Mouse (Mus musculus): ENCODE measurements at regions not wholly inside any gene's neighbourhood (a gene's known extent, or its start where the extent isn't known, plus 50 kb on each side); places are given as distances from the start of the nearest gene placed in this dataset.

DNA sequence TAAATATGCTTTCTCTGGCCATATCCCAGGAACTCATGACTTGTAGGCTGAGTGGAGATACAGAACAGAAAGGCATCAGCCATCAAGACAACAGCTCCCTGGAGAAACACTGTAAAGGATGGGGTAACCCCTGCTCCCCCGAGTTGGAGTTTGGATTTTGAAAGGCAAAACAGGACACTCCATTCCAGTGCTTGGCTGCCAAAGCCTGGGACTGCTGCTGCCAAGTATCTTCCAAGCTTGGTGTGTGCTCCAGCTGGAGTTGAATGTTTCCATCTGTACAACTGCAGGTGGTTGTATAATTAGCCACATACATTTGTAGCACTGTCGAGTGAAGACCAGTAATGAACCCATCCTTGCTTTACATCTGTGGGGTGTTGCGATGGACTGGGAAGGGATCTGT, 62.1 kb downstream of the 4933412E24Rik start:
- DNase-seq (ENCODE audit: inconsistent age in 2 of 2, low spot score in 1 of 2) = no peak

- no peak for DNase-seq (ENCODE audit: inconsistent age in 2 of 2, low spot score in 1 of 2)
Observed at GRCm38 (mm10) chr15:59953857-59954256, 62.6 kb downstream of the 4933412E24Rik start.

GRCm38 (mm10) chr15:59950617-59951216, 65.7 kb downstream of the 4933412E24Rik start:
- peak; percentile 5 to 49 for DNase-seq (ENCODE audit: inconsistent age in 2 of 2, low spot score in 1 of 2)

DNA sequence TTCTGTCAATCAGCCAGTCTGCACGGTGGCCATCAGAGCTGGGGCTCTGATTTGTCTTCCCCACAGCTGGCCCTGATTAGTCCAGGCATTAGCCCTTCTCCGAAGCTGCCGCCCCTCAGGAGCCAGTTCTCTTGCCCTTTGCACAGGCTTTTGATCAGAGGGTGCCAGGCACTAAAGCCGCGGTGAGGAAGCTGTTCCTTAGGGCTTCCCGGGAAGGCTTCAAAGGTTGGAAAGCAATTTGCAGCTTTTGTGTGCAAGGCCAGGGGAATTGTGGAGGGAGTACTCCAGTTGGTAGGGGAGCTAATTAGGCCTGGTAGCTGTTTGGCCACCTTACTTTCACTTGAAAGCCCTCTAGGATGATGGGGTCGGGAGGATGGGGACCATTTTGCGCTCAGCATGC, 71.2 kb downstream of the 4933412E24Rik start:
- no peak for DNase-seq (ENCODE audit: inconsistent age in 2 of 2, low spot score in 1 of 2)

GRCm38 (mm10) chr15:59936486-59936885, 79.9 kb downstream of the 4933412E24Rik start:
- peak in 1 of 2 experiments; percentile 21 for DNase-seq (ENCODE audit: inconsistent age in 2 of 2, low spot score in 1 of 2)

- no peak for DNase-seq (ENCODE audit: inconsistent age in 2 of 2, low spot score in 1 of 2)
Observed at GRCm38 (mm10) chr15:59913860-59914259, 102.6 kb downstream of the 4933412E24Rik start.

DNA sequence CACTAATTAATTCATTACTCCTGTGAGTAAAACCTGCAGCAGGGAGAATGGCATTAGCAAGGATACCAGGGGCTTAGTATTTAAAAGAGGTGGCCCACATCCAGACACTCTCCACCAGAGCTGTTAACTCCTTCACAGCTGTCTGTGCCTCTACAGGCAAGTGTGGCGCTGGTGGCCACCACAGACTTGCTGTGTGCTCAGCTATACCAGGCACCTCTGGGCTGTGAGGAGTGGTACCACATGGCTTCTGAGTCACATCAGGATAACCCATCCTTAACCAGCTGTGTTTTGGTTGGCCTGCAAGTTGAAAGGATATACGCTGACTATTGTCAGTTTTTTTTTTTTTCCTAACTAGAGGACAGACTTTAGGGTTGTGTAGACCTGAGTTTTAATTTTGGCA, 108.1 kb downstream of the 4933412E24Rik start:
- no peak for DNase-seq (ENCODE audit: inconsistent age in 2 of 2, low spot score in 1 of 2)

GRCm38 (mm10) chr15:59905832-59906797, 110.3 kb downstream of the 4933412E24Rik start:
- peak in 1 of 2 experiments; percentile 59 for DNase-seq (ENCODE audit: inconsistent age in 2 of 2, low spot score in 1 of 2)

- DNase-seq (ENCODE audit: inconsistent age in 2 of 2, low spot score in 1 of 2) = no peak
Observed at GRCm38 (mm10) chr15:59904741-59905140, 111.7 kb downstream of the 4933412E24Rik start.

DNA sequence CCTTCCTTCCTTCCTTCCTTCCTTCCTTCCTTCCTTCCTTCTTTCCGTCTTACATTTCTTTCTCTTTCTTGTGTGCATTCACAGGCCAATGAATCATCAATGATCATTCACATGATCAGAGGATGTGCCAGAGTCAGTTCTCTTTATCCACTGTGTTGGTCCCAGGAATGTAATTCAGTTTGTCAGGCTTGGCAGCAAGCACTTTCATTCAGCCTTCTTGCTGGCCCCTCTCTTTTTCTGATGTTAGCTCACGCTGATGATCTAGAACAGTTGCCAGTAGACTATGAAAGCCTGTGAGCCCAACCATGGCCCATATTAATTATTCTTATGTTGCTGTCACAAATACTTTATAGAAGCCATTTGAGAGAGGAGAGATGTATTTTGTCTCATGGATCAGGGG, 127.4 kb downstream of the 4933412E24Rik start:
- DNase-seq (ENCODE audit: inconsistent age in 2 of 2, low spot score in 1 of 2) = no peak

DNA sequence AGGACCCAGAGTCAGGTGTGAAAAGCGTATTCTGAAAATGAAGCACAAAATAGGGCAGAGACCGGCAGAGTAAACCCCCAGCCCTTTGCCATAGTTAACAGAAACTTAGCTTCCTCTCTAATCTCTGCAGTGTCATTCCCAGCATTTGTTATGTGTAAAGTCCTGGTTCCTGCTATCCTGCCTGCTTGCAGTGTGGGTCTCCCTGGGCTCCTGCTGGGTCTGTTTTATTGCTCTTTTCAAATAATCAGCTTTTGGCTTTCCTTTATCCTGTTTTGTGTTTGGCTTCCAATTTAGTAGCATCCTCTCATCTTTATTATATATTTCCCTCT, 128.3 kb downstream of the 4933412E24Rik start:
- DNase-seq (ENCODE audit: inconsistent age in 2 of 2, low spot score in 1 of 2) = no peak

DNA sequence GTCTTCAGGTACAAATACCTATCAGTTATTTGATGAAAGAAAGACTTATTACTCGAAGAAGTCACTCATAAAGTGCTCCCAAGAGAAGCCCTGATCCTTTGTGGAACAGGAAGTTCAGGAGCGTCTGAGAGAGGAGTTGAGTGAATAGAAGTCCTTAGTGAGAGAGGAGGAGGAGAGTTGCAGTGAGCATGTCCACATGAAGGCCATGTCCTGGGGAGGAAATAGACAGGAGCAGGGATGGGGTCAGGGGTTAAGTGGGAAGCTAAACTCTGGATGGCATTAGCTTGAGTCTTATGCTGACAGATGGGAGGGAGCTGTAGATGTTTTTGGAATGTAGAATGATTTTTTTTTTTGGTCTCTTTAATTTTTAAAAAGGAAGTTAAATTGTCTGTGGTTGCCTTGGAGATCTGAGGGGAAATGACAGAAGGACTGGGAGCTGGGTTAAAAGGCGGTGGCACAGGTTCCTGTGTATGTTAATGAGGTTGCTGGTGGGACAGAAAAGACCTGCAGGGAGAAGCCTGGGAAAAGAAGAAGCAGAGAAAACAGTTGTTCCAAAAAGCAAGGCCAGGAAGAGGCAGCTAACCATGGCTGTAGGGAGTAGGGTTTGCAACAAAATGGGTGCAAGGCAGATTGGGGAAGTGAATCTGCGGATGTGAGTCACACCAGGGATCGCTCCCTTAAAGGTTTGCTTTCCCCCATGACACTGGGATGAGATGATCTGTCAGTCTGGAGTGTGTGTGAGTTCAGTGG, 128.9 kb downstream of the 4933412E24Rik start:
- DNase-seq (ENCODE audit: inconsistent age in 2 of 2, low spot score in 1 of 2) = no peak

GRCm38 (mm10) chr15:59886036-59886435, 130.4 kb downstream of the 4933412E24Rik start:
- DNase-seq (ENCODE audit: inconsistent age in 2 of 2, low spot score in 1 of 2) = no peak

DNA sequence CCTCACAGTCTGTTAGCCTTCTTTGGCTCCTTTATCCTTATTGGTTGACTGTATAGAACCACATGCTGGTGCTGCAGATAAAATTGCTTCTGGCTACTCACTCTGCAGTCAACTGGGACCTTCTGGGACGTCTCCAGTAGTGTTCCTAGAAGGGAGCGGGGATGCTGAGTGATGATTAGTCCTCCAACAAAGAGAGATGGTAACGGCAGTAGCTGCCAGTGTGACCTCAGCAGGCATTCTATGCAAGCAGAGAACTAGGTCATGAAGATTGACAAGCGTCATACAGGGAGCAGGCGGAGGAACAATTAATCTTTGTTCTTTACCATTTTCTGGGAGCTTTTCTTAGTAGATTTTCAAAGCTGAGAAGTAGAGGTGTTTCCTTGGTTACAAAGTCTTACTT, 134.0 kb downstream of the 4933412E24Rik start:
- no peak for DNase-seq (ENCODE audit: inconsistent age in 2 of 2, low spot score in 1 of 2)

DNA sequence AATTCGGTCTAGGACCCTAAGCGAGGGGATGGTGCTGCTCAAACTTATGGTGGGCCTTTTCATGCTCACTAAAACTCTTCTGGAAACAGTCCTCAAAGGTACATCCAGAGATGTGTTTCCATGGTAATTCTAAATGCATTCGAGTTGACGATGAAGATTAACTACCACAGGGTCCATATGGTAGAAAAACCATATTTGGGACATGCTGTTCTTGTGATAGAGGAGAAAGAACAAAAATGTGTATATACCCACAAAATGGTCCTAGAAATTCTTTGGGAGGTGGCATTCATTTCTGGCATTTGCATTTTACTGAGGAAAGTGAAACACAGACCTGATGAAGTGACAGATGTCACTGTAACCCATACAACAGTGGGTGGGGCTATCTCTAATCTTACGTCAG, 136.0 kb downstream of the 4933412E24Rik start:
- no peak for DNase-seq (ENCODE audit: inconsistent age in 2 of 2, low spot score in 1 of 2)

DNA sequence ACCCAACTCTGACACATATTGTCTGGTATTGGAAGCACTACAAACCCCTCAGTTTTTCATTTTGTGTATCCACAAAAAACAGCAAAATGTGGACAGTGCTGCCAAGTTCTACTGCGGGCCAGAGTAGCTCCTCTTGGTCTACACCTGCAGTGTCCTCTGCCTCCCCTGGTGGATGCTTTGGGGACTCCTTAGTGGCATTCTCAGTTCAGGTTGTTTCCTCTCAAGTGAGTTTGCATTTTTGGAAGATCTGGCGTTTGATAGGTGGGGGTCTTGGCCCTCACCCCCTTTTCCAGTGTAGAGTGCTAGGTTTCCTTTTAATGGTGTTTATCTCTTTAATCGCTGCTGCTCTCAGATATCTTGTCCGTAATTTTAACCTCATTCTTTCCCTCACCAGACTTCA, 137.1 kb downstream of the 4933412E24Rik start:
- DNase-seq (ENCODE audit: inconsistent age in 2 of 2, low spot score in 1 of 2) = no peak

GRCm38 (mm10) chr15:59876279-59876742, 140.1 kb downstream of the 4933412E24Rik start:
- no peak for DNase-seq (ENCODE audit: inconsistent age in 2 of 2, low spot score in 1 of 2)

DNA sequence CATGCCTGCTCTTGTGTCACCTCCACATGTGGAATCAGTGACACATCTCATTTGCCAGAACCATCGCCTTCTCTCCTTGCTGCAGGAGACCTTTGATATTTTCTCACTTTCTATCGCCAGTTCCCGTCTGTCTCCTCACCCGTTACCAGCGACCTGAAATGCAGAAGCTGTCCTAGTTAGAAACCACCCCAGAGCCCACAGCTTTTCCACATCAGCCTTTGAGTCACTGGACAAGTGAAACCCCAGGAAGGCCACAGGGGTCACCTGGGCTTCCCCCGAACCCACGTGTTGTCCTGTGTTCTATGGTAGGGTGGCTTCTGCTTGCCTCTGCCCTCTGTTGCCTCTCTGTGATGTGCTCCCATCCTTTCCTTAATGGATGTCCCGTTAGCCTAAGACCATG, 149.7 kb downstream of the 4933412E24Rik start:
- DNase-seq (ENCODE audit: inconsistent age in 2 of 2, low spot score in 1 of 2) = no peak

DNA sequence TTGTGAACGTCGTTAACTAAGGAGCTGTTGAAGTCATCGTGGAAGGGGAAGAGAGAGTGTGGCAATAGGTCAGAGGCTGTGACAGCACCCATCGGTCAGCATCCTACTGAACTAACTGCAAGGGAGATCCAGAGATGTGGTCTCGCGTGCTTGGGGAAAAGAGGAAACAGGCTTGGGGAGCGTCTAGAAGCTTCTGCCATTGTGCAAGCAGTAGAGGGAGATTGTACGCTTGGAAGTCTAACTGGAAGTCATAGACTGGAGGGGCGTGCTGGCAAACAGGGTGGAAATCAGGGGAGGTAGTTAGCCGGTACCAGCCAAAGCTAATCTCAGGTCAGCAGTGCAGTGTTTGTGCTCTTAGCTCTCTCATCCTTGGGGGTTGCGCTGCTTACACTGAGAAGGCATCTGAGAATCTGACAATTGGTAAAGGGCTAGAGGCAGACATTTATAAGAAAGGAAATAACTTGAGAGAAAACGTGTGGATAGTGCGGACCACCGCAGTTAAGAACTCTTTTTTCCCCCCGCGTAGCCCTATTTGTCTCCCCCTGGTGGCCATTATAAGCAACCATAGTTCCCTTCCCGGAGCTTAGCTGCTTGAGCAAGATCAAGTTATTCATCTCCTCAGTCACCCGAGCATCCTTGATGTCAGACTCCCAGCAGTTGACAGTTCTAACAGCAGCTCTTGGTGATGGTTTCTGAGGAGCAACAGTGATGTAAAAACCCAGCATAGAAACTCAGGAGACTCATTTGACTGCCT, 151.5 kb downstream of the 4933412E24Rik start:
- peak; percentile 9 to 62 for DNase-seq (ENCODE audit: inconsistent age in 2 of 2, low spot score in 1 of 2)

GRCm38 (mm10) chr15:59852271-59853000, 164.0 kb downstream of the 4933412E24Rik start:
- no peak for DNase-seq (ENCODE audit: inconsistent age in 2 of 2, low spot score in 1 of 2)
